Mouse (Mus musculus) midbrain, embryonic 13.5 days (tissue): Measurements from ENCODE around the gene Fancm. TPM values are rescaled to one million over a fixed set of nuclear protein-coding genes. Genes with fewer than 3 reads are reported as not detected.

Experiments used
- ATAC-seq: fragments of 200-750 bp; cut with Nextera tagmentation; 2 replicates; pipeline ENCODE4 v1.8.0; 2017; ENCODE audit warnings: mild to moderate bottlenecking, moderate TSS enrichment, moderate library complexity
- H3K27ac ChIP-seq: fragments of 300-500 bp; sonication (generic); 2 replicates; pipeline ENCODE4 v1.5.1; 2015; ENCODE audit warnings: inconsistent platforms, mild to moderate bottlenecking, moderate library complexity
- H3K27me3 ChIP-seq: fragments of 300-500 bp; sonication (generic); 2 replicates; pipeline ENCODE4 v1.6.1; 2015; ENCODE audit warnings: mild to moderate bottlenecking, inconsistent platforms
- H3K36me3 ChIP-seq: fragments of 300-500 bp; sonication (generic); 2 replicates; pipeline ENCODE4 v1.6.1; 2015; ENCODE audit warnings: mild to moderate bottlenecking, inconsistent platforms
- H3K4me1 ChIP-seq: fragments of 300-500 bp; sonication (generic); replicated peaks from 2 replicates; pipeline ENCODE4 v1.6.1; 2015; ENCODE audit warnings: inconsistent platforms
- H3K4me2 ChIP-seq: fragments of 300-500 bp; sonication (generic); replicated peaks from 2 replicates; pipeline ENCODE4 v1.6.1; 2015; ENCODE audit warnings: moderate library complexity, mild to moderate bottlenecking, inconsistent platforms
- H3K4me3 ChIP-seq: fragments of 300-500 bp; sonication (generic); replicated peaks from 2 replicates; pipeline ENCODE4 v1.5.1; 2015; ENCODE audit warnings: mild to moderate bottlenecking, inconsistent platforms
- H3K9ac ChIP-seq: fragments of 300-500 bp; sonication (generic); replicated peaks from 2 replicates; pipeline ENCODE4 v1.6.1; 2015; ENCODE audit warnings: mild to moderate bottlenecking, inconsistent platforms
- H3K9me3 ChIP-seq: fragments of 300-500 bp; sonication (generic); 2 replicates; pipeline ENCODE4 v1.6.1; 2016; ENCODE audit warnings: mild to moderate bottlenecking, inconsistent platforms
- WGBS: fragments of 180-500 bp; shearing (Covaris S2); methylation state at CpG from one replicate; pipeline ENCODE4 v1.1.7; 2015; 5-methylcytosine and 5-hydroxymethylcytosine counted together
- polyA plus RNA-seq: library from polyadenylated mRNA; unstranded; fragments of >200 nt; fragmentation: Nextera tagmentation; extraction: Ambion mirVana; gene quantifications from 2 replicates; pipeline ENCODE4 v1.2.1, GENCODE M21; 2015

Fancm gene
- 8.9 and 11.5 TPM in 2 replicates for polyA plus RNA-seq

- 2% methylated on average over 39 of the region's 39 CpGs for WGBS
- peak within 1 kb of the TSS; percentile 88 for H3K4me2 ChIP-seq
- peaks cover 6% of the 10 kb centered on the region for H3K36me3 ChIP-seq
- peaks cover 45% of the 10 kb centered on the region for H3K4me1 ChIP-seq
- no peaks in the 10 kb centered on the region for H3K27me3 ChIP-seq
- peak; percentile 28 for ATAC-seq
- peak within 1 kb of the TSS; percentile 86 for H3K4me3 ChIP-seq
- H3K9ac ChIP-seq = peak within 1 kb of the TSS; percentile 90
- peak within 1 kb of the TSS; percentile 92 for H3K27ac ChIP-seq
- H3K9me3 ChIP-seq = no peaks in the 10 kb centered on the region
Observed at GRCm38 (mm10) chr12:65075085-65075732, at the start of gene Fancm. Gene Fancm (plus strand): TSS chr12:65075603.

- 51% methylated on average over 8 of the region's 8 CpGs for WGBS
- ATAC-seq = no peak
- H3K4me2 ChIP-seq = peak overlapping the region; percentile 57
- no peaks in the 10 kb centered on the region for H3K36me3 ChIP-seq
- peaks cover 26% of the 10 kb centered on the region for H3K4me1 ChIP-seq
- H3K27ac ChIP-seq = no peak overlapping the region
- H3K9me3 ChIP-seq = no peaks in the 10 kb centered on the region
- H3K9ac ChIP-seq = no peak overlapping the region
- H3K4me3 ChIP-seq = peak overlapping the region; percentile 96
- H3K27me3 ChIP-seq = no peaks in the 10 kb centered on the region
Observed at GRCm38 (mm10) chr12:65035839-65036189, 39.6 kb upstream of the Fancm start.

- peak within 1 kb of the TSS; percentile 90 for H3K9ac ChIP-seq
- peak; percentile 96 for ATAC-seq
- H3K9me3 ChIP-seq = no peaks in the 10 kb centered on the region
- no peaks in the 10 kb centered on the region for H3K36me3 ChIP-seq
- peak within 1 kb of the TSS; percentile 80 for H3K27ac ChIP-seq
- H3K4me2 ChIP-seq = peak within 1 kb of the TSS; percentile 57
- under 1% methylated on average over 64 of the region's 65 CpGs for whole genome bisulfite sequencing
- H3K4me3 ChIP-seq = peak within 1 kb of the TSS; percentile 96
- peaks cover 26% of the 10 kb centered on the region for H3K4me1 ChIP-seq
- H3K27me3 ChIP-seq = no peaks in the 10 kb centered on the region
Observed at GRCm38 (mm10) chr12:65036190-65036870, 39.1 kb upstream of the Fancm start, which contains the start of gene Prpf39. Gene Prpf39 (plus strand): TSS chr12:65036333.

- Histone ChIP-seq H3K4me3 (peak overlapping the region; percentile 96), H3K4me2 (peak overlapping the region; percentile 57), H3K36me3 (no peaks in the 10 kb centered on the region), H3K27me3 (no peaks in the 10 kb centered on the region), H3K9ac (peak overlapping the region; percentile 90), H3K4me1 (peaks cover 26% of the 10 kb centered on the region), H3K9me3 (no peaks in the 10 kb centered on the region), H3K27ac (no peak overlapping the region)
- peak; percentile 31 for ATAC-seq
- 18% methylated on average over 18 of the region's 18 CpGs for WGBS
Observed at GRCm38 (mm10) chr12:65036892-65037545, 38.4 kb upstream of the Fancm start.

GRCm38 (mm10) chr12:65037546-65037937 is 37.9 kb upstream of the Fancm start:
- H3K9me3 ChIP-seq = no peaks in the 10 kb centered on the region
- H3K27ac ChIP-seq = no peak overlapping the region
- H3K4me3 ChIP-seq = peak overlapping the region; percentile 96
- no peak for ATAC-seq
- peak overlapping the region; percentile 57 for H3K4me2 ChIP-seq
- 63% methylated on average over 4 of the region's 4 CpGs for WGBS
- H3K9ac ChIP-seq = no peak overlapping the region
- peaks cover 5% of the 10 kb centered on the region; the same call in 1 of the 2 replicates for H3K36me3 ChIP-seq
- H3K4me1 ChIP-seq = peaks cover 26% of the 10 kb centered on the region
- no peaks in the 10 kb centered on the region for H3K27me3 ChIP-seq

GRCm38 (mm10) chr12:65048799-65049198 is 26.6 kb upstream of the Fancm start:
- H3K27me3 ChIP-seq = no peaks in the 10 kb centered on the region
- no peaks in the 10 kb centered on the region for H3K9me3 ChIP-seq
- no peaks in the 10 kb centered on the region for H3K4me1 ChIP-seq
- no peak overlapping the region for H3K9ac ChIP-seq
- ATAC-seq = no peak
- H3K4me3 ChIP-seq = no peak overlapping the region
- H3K36me3 ChIP-seq = peaks cover 26% of the 10 kb centered on the region
- no peak overlapping the region for H3K27ac ChIP-seq
- H3K4me2 ChIP-seq = no peak overlapping the region

GRCm38 (mm10) chr12:65058203-65058602 is 17.2 kb upstream of the Fancm start:
- Histone ChIP-seq H3K4me1 (no peaks in the 10 kb centered on the region), H3K36me3 (peaks cover 49% of the 10 kb centered on the region), H3K4me2 (no peak overlapping the region), H3K9me3 (no peaks in the 10 kb centered on the region), H3K9ac (no peak overlapping the region), H3K27ac (no peak overlapping the region), H3K27me3 (no peaks in the 10 kb centered on the region), H3K4me3 (no peak overlapping the region)
- no peak for ATAC-seq
- 90% methylated on average over 2 of the region's 2 CpGs for WGBS

GRCm38 (mm10) chr12:65061082-65061481 is 14.3 kb upstream of the Fancm start:
- Histone ChIP-seq H3K27me3 (no peaks in the 10 kb centered on the region), H3K9me3 (no peaks in the 10 kb centered on the region), H3K4me3 (no peak overlapping the region), H3K4me2 (no peak overlapping the region), H3K27ac (no peak overlapping the region), H3K4me1 (no peaks in the 10 kb centered on the region), H3K36me3 (peaks cover 56% of the 10 kb centered on the region), H3K9ac (no peak overlapping the region)
- ATAC-seq = no peak

GRCm38 (mm10) chr12:65065241-65065640 is 10.2 kb upstream of the Fancm start:
- WGBS = 88% methylated on average over 2 of the region's 2 CpGs
- peaks cover 67% of the 10 kb centered on the region for H3K36me3 ChIP-seq

GRCm38 (mm10) chr12:65066234-65066633 is 9.2 kb upstream of the Fancm start:
- H3K9me3 ChIP-seq = no peaks in the 10 kb centered on the region
- no peaks in the 10 kb centered on the region for H3K27me3 ChIP-seq
- H3K4me2 ChIP-seq = no peak overlapping the region
- 73% methylated on average over 3 of the region's 3 CpGs for WGBS
- ATAC-seq = no peak
- H3K9ac ChIP-seq = no peak overlapping the region
- H3K4me1 ChIP-seq = no peaks in the 10 kb centered on the region
- H3K4me3 ChIP-seq = no peak overlapping the region
- peaks cover 62% of the 10 kb centered on the region for H3K36me3 ChIP-seq
- H3K27ac ChIP-seq = no peak overlapping the region

More at GRCm38 (mm10) chr12:65065241-65065640, 10.2 kb upstream of the Fancm start:
- Histone ChIP-seq H3K9me3 (no peaks in the 10 kb centered on the region), H3K4me1 (no peaks in the 10 kb centered on the region), H3K27ac (no peak overlapping the region), H3K9ac (no peak overlapping the region), H3K27me3 (no peaks in the 10 kb centered on the region), H3K4me3 (no peak overlapping the region), H3K4me2 (no peak overlapping the region)
- ATAC-seq = no peak

- Histone ChIP-seq H3K4me1 (peaks cover 10% of the 10 kb centered on the region), H3K36me3 (peaks cover 48% of the 10 kb centered on the region), H3K4me2 (no peak overlapping the region), H3K9me3 (no peaks in the 10 kb centered on the region), H3K27ac (no peak overlapping the region), H3K9ac (no peak overlapping the region), H3K27me3 (no peaks in the 10 kb centered on the region), H3K4me3 (no peak overlapping the region)
- 90% methylated on average over 4 of the region's 4 CpGs for WGBS
- no peak for ATAC-seq
Observed at GRCm38 (mm10) chr12:65068409-65068808, 7.0 kb upstream of the Fancm start.

GRCm38 (mm10) chr12:65072911-65073610 is 2.3 kb upstream of the Fancm start:
- peaks cover 15% of the 10 kb centered on the region for H3K36me3 ChIP-seq
- peak; percentile 76 for ATAC-seq
- peaks cover 41% of the 10 kb centered on the region for H3K4me1 ChIP-seq
- peak overlapping the region; percentile 86 for H3K4me3 ChIP-seq
- H3K4me2 ChIP-seq = peak overlapping the region; percentile 88
- WGBS = 5% methylated on average over 21 of the region's 21 CpGs
- no peaks in the 10 kb centered on the region for H3K9me3 ChIP-seq
- H3K27ac ChIP-seq = peak overlapping the region; percentile 90
- no peaks in the 10 kb centered on the region for H3K27me3 ChIP-seq
- peak overlapping the region; percentile 90 for H3K9ac ChIP-seq
